Mouse (Mus musculus) heart, postnatal 0 days (tissue): ENCODE data around the gene Zdhhc9. TPM values are rescaled to one million over a fixed set of nuclear protein-coding genes. Genes with fewer than 3 reads are reported as not detected.

ENCODE experiments used
- ATAC-seq: fragments of 200-750 bp; cut with Nextera tagmentation; 2 replicates; pipeline ENCODE4 v1.8.0; 2017; ENCODE audit warnings: low read depth, moderate number of reproducible peaks, moderate library complexity; ENCODE audit not compliant: insufficient read depth
- DNase-seq: peaks from one replicate; pipeline ENCODE4 v3.0.0-alpha.2; 2016; ENCODE audit warnings: low spot score
- H3K27ac ChIP-seq: fragments of 300-500 bp; sonication (generic); 2 replicates; pipeline ENCODE4 v1.5.1; 2014; ENCODE audit warnings: low read depth, mild to moderate bottlenecking
- H3K27me3 ChIP-seq: fragments of 300-500 bp; sonication (generic); 2 replicates; pipeline ENCODE4 v1.6.1; 2014; ENCODE audit warnings: low read length, mixed read lengths; ENCODE audit not compliant: control insufficient read depth, insufficient read depth
- H3K36me3 ChIP-seq: fragments of 300-500 bp; sonication (generic); replicated peaks from 2 replicates; pipeline ENCODE4 v1.6.1; 2014; ENCODE audit warnings: low read length, mixed read lengths; ENCODE audit not compliant: control insufficient read depth, insufficient read depth
- H3K4me1 ChIP-seq: fragments of 300-500 bp; sonication (generic); 2 replicates; pipeline ENCODE4 v1.6.1; 2014; ENCODE audit warnings: antibody characterized with exemption; ENCODE audit not compliant: control insufficient read depth, insufficient read depth
- H3K4me2 ChIP-seq: fragments of 300-500 bp; sonication (generic); 2 replicates; pipeline ENCODE4 v1.6.1; 2014; ENCODE audit warnings: low read depth, mild to moderate bottlenecking, low read length, moderate library complexity
- H3K4me3 ChIP-seq: fragments of 300-500 bp; sonication (generic); 2 replicates; pipeline ENCODE4 v1.5.1; 2014; ENCODE audit warnings: low read depth, low read length
- H3K9ac ChIP-seq: fragments of 300-500 bp; sonication (generic); replicated peaks from 2 replicates; pipeline ENCODE4 v1.6.1; 2014; ENCODE audit warnings: low read depth, low read length, mixed read lengths
- H3K9me3 ChIP-seq: fragments of 300-500 bp; sonication (generic); replicated peaks from 2 replicates; pipeline ENCODE4 v1.6.1; 2016; ENCODE audit warnings: low read length; ENCODE audit not compliant: control insufficient read depth
- CTCF ChIP-seq: IDR thresholded peaks from 2 replicates; pipeline ENCODE4 v1.5.1; 2016; ENCODE audit warnings: antibody characterized with exemption, control low read depth, low read depth
- EP300 ChIP-seq: IDR thresholded peaks from 2 replicates; pipeline ENCODE4 v1.6.1; 2016; ENCODE audit warnings: antibody characterized with exemption, low read depth
- WGBS: fragments of 180-500 bp; shearing (Covaris S2); extraction: QIAGEN DNeasy Blood & Tissue Kit; methylation state at CpG from one replicate; pipeline ENCODE4 v1.1.7; 2014; 5-methylcytosine and 5-hydroxymethylcytosine counted together
- polyA plus RNA-seq: library from polyadenylated mRNA; unstranded; fragments of >200 nt; fragmentation: Nextera tagmentation; extraction: Ambion mirVana; gene quantifications from 2 replicates; pipeline ENCODE4 v1.2.1, GENCODE M21; 2015
- total RNA-seq: library from RNA; depleted of rRNA; stranded (reverse); fragments of >200 nt; gene quantifications from 2 replicates; pipeline ENCODE4 v1.2.3, GENCODE M21; 2014; ENCODE audit warnings: low replicate concordance

Gene Zdhhc9
- total and polyA plus RNA-seq, 2 experiments from 2014 or later, result 2.7 to 14.6 TPM

GRCm38 (mm10) chrX:48138539-48139275 is 70.0 kb downstream of the Zdhhc9 start:
- DNase-seq, result no peak
- H3K9me3 ChIP-seq, result no peaks in the 10 kb centered on the region
- ATAC-seq, result no peak
- H3K27me3 ChIP-seq, result no peaks in the 10 kb centered on the region
- TF ChIP-seq EP300, result no peak
- H3K36me3 ChIP-seq, result no peaks in the 10 kb centered on the region
- H3K4me1 ChIP-seq, result no peaks in the 10 kb centered on the region; the same call in 1 of the 2 replicates
- no peak overlapping the region; the same call in 1 of the 2 replicates for H3K27ac ChIP-seq
- 48% methylated on average over 7 of the region's 7 CpGs for WGBS
- H3K4me3 ChIP-seq, result no peak overlapping the region
- no peak overlapping the region for H3K4me2 ChIP-seq
- no peak overlapping the region for H3K9ac ChIP-seq

- Histone ChIP-seq H3K4me2 (no peak overlapping the region), H3K9ac (no peak overlapping the region), H3K4me1 (no peaks in the 10 kb centered on the region; the same call in 1 of the 2 replicates), H3K27me3 (no peaks in the 10 kb centered on the region), H3K4me3 (no peak overlapping the region), H3K9me3 (no peaks in the 10 kb centered on the region), H3K27ac (no peak overlapping the region), H3K36me3 (no peaks in the 10 kb centered on the region)
- DNase-seq, result no peak
- WGBS, result 66% methylated on average over 6 of the region's 6 CpGs
- TF ChIP-seq EP300 (no peak), CTCF (no peak)
- no peak for ATAC-seq
These were observed 70.7 kb downstream of the Zdhhc9 start for GRCm38 (mm10) chrX:48138011-48138410.

GRCm38 (mm10) chrX:48136935-48137334 is 71.7 kb downstream of the Zdhhc9 start:
- WGBS, result 80% methylated on average over 4 of the region's 4 CpGs
- TF ChIP-seq EP300 (no peak), CTCF (no peak)
- no peaks in the 10 kb centered on the region for H3K36me3 ChIP-seq

GRCm38 (mm10) chrX:48129167-48129566 is 79.5 kb downstream of the Zdhhc9 start:
- no peak for TF ChIP-seq CTCF
- no peak for TF ChIP-seq EP300

More at GRCm38 (mm10) chrX:48136935-48137334, 71.7 kb downstream of the Zdhhc9 start:
- Histone ChIP-seq H3K4me2 (no peak overlapping the region), H3K9ac (no peak overlapping the region), H3K27me3 (no peaks in the 10 kb centered on the region), H3K9me3 (no peaks in the 10 kb centered on the region), H3K4me1 (no peaks in the 10 kb centered on the region; the same call in 1 of the 2 replicates), H3K4me3 (no peak overlapping the region), H3K27ac (no peak overlapping the region)
- ATAC-seq (no peak), DNase-seq (no peak)

GRCm38 (mm10) chrX:48127502-48128218 is 81.0 kb downstream of the Zdhhc9 start:
- Histone ChIP-seq H3K9me3 (no peaks in the 10 kb centered on the region), H3K27ac (no peak overlapping the region), H3K4me2 (no peak overlapping the region), H3K4me1 (no peaks in the 10 kb centered on the region), H3K36me3 (no peaks in the 10 kb centered on the region), H3K9ac (no peak overlapping the region), H3K4me3 (no peak overlapping the region), H3K27me3 (no peaks in the 10 kb centered on the region)
- WGBS, result 66% methylated on average over 6 of the region's 6 CpGs
- no peak; the same call in 1 of the 2 replicates for ATAC-seq
- no peak for DNase-seq
- TF ChIP-seq CTCF (peak; percentile 33), EP300 (no peak)

More at GRCm38 (mm10) chrX:48129167-48129566, 79.5 kb downstream of the Zdhhc9 start:
- no peaks in the 10 kb centered on the region for H3K4me1 ChIP-seq
- no peaks in the 10 kb centered on the region for H3K36me3 ChIP-seq
- H3K4me3 ChIP-seq, result no peak overlapping the region
- ATAC-seq (no peak), DNase-seq (no peak)
- no peaks in the 10 kb centered on the region for H3K27me3 ChIP-seq
- no peak overlapping the region for H3K9ac ChIP-seq
- H3K27ac ChIP-seq, result no peak overlapping the region
- H3K4me2 ChIP-seq, result no peak overlapping the region
- 64% methylated on average over 1 of the region's 1 CpGs for WGBS
- H3K9me3 ChIP-seq, result no peaks in the 10 kb centered on the region
